In genomic region chr1:134815748-134816147, GRCm38 (mm10) we compare ENCODE assay signal across 16 mouse cellular contexts.
A peak's percentile ranks its signal among the peaks of the same experiment; 100 is the strongest.
DNase-seq lines count a peak whose midpoint lies in the region; ATAC-seq and TF ChIP-seq lines count a peak whose summit lies in the region.
"Had no signal": no experiment of that assay in that cellular context is flagged by ENCODE, and none has a peak within 500 bp of the region (broad histone marks: within the 10 kb centered on the region; RNA-seq: fewer than 3 reads in every experiment).

No protein-coding gene starts in this region.

- H3K4me3 ChIP-seq in heart, embryonic 14.5 days (ENCODE audit: control insufficient read depth in 1 of 2, insufficient read depth in 1 of 2, low read depth in 1 of 2, low read length in 2 of 2): no peak overlapping the region
- H3K4me3 ChIP-seq in intestine, embryonic 15.5 days (replicated peaks): no peak overlapping the region
- H3K4me3 ChIP-seq in intestine, embryonic 16.5 days (ENCODE audit: low read length): no peak overlapping the region
- H3K4me3 ChIP-seq in testis, adult 2 months (ENCODE audit: control insufficient read depth, low read depth, low read length): peak overlapping the region; percentile 22
- H3K4me3 ChIP-seq: gastrocnemius, adult 2 months; limb, embryonic 15.5 days; midbrain, embryonic 13.5 days had no signal

- H3K9me3 ChIP-seq in heart, embryonic 14.5 days (ENCODE audit: control insufficient read depth, low read length): no peaks in the 10 kb centered on the region
- H3K9me3 ChIP-seq in intestine, embryonic 15.5 days: no peaks in the 10 kb centered on the region
- no peaks in the 10 kb centered on the region for H3K9me3 ChIP-seq in intestine, embryonic 16.5 days (ENCODE audit: control insufficient read depth, low read length)
- H3K9me3 ChIP-seq: limb, embryonic 15.5 days; midbrain, embryonic 13.5 days had no signal

- no peak for TF ChIP-seq CTCF in testis, adult 2 months (IDR thresholded peaks at IDR 0.05; ENCODE audit: control insufficient read depth, insufficient read depth, insufficient replicate concordance, low read depth, low read length)

- no peaks in the 10 kb centered on the region for H3K27me3 ChIP-seq in heart, embryonic 14.5 days (ENCODE audit: control insufficient read depth, insufficient read depth, low read length)
- no peaks in the 10 kb centered on the region for H3K27me3 ChIP-seq in intestine, embryonic 15.5 days (replicated peaks)
- no peaks in the 10 kb centered on the region for H3K27me3 ChIP-seq in intestine, embryonic 16.5 days (replicated peaks; ENCODE audit: control insufficient read depth, insufficient read depth, low read length)
- no peaks in the 10 kb centered on the region for H3K27me3 ChIP-seq in testis, adult 2 months (ENCODE audit: control insufficient read depth, insufficient read depth, low read length)
- H3K27me3 ChIP-seq: limb, embryonic 15.5 days; midbrain, embryonic 13.5 days; Patski had no signal

- no peak for DNase-seq in heart, postnatal 14 days
- DNase-seq in testis, postnatal 14 days (ENCODE audit: low spot score): no peak
- DNase-seq: adrenal gland, postnatal 36 days; cerebellum, adult 2 months; forebrain, postnatal 0 days; gastrocnemius, adult 2 months; kidney, adult 9 months had no signal

- whole genome bisulfite sequencing in heart, embryonic 14.5 days: 83% methylated on average over 3 of the region's 3 CpGs
- 49% methylated on average over 3 of the region's 3 CpGs for WGBS in intestine, embryonic 15.5 days
- 63% methylated on average over 3 of the region's 3 CpGs for WGBS in intestine, embryonic 16.5 days

- H3K4me2 ChIP-seq in heart, embryonic 14.5 days (ENCODE audit: low read length): no peak overlapping the region
- H3K4me2 ChIP-seq in intestine, embryonic 15.5 days (replicated peaks): no peak overlapping the region
- H3K4me2 ChIP-seq in intestine, embryonic 16.5 days (ENCODE audit: low read depth, low read length): no peak overlapping the region
- H3K4me2 ChIP-seq: limb, embryonic 15.5 days; midbrain, embryonic 13.5 days had no signal

- intact Hi-C loops in heart, postnatal 14 days (cut with DNase I): no loop called here

- no peak for ATAC-seq in heart, embryonic 14.5 days (ENCODE audit: insufficient number of reproducible peaks, insufficient read depth, low FRiP score, low read depth)
- no peak for ATAC-seq in intestine, embryonic 15.5 days
- ATAC-seq in intestine, embryonic 16.5 days: no peak
- ATAC-seq in inflammation-experienced regulatory T-cells, adult 6 months: no peak
- ATAC-seq: activated CD4-positive, CD25-positive, alpha-beta regulatory T cell, adult 4 months; forebrain, postnatal 0 days; midbrain, embryonic 13.5 days; Patski had no signal

- no peak overlapping the region for H3K9ac ChIP-seq in heart, embryonic 14.5 days (ENCODE audit: low read length)
- H3K9ac ChIP-seq in intestine, embryonic 15.5 days: no peak overlapping the region
- H3K9ac ChIP-seq in intestine, embryonic 16.5 days (ENCODE audit: low read depth, low read length): no peak overlapping the region
- H3K9ac ChIP-seq: forebrain, postnatal 0 days; limb, embryonic 15.5 days; midbrain, embryonic 13.5 days had no signal

- H3K36me3 ChIP-seq in heart, embryonic 14.5 days (ENCODE audit: control insufficient read depth, insufficient read depth, low read length): peaks cover 9% of the 10 kb centered on the region
- no peaks in the 10 kb centered on the region for H3K36me3 ChIP-seq in intestine, embryonic 15.5 days
- H3K36me3 ChIP-seq in intestine, embryonic 16.5 days (ENCODE audit: control insufficient read depth, insufficient read depth, low read length): no peaks in the 10 kb centered on the region
- H3K36me3 ChIP-seq in testis, adult 2 months (ENCODE audit: control insufficient read depth, insufficient read depth, low read length): no peaks in the 10 kb centered on the region
- H3K36me3 ChIP-seq: limb, embryonic 15.5 days; midbrain, embryonic 13.5 days had no signal

- H3K27ac ChIP-seq in heart, embryonic 14.5 days (replicated peaks in 1 of 2; ENCODE audit: control insufficient read depth in 1 of 2, insufficient read depth in 1 of 2, low read depth in 2 of 2, low read length in 2 of 2): peak overlapping the region; percentile 41 to 87
- H3K27ac ChIP-seq in intestine, embryonic 15.5 days: peak overlapping the region; percentile 46; the same call in 1 of the 2 replicates
- H3K27ac ChIP-seq in intestine, embryonic 16.5 days (ENCODE audit: low read length): no peak overlapping the region
- no peak overlapping the region for H3K27ac ChIP-seq in testis, adult 2 months (ENCODE audit: control insufficient read depth, insufficient read depth, low read depth, low read length)

- H3K4me1 ChIP-seq in heart, embryonic 14.5 days (ENCODE audit: control insufficient read depth in 2 of 2, insufficient read depth in 2 of 2, low read length in 2 of 2): peaks cover 17 to 43% of the 10 kb centered on the region in 2 experiments
- H3K4me1 ChIP-seq in intestine, embryonic 15.5 days (replicated peaks): peaks cover 9% of the 10 kb centered on the region; the same call in 1 of the 2 replicates
- H3K4me1 ChIP-seq in intestine, embryonic 16.5 days (ENCODE audit: control insufficient read depth, insufficient read depth, low read length): no peaks in the 10 kb centered on the region; the same call in 1 of the 2 replicates
- no peaks in the 10 kb centered on the region for H3K4me1 ChIP-seq in testis, adult 2 months (ENCODE audit: control insufficient read depth, insufficient read depth, low read length)
- H3K4me1 ChIP-seq: midbrain, embryonic 13.5 days had no signal

- no peak for TF ChIP-seq POLR2A in testis, adult 2 months (IDR thresholded peaks at IDR 0.05; ENCODE audit: control insufficient read depth, low read depth, low read length)

Comparison
In these comparisons a context has a peak if more than half of its experiments do, and no peak if none do; other contexts are left out.
1. H3K27ac ChIP-seq: peak in heart, embryonic 14.5 days (2 of 2) and intestine, embryonic 15.5 days (single experiment); none in intestine, embryonic 16.5 days (single experiment) and testis, adult 2 months (single experiment).